Comparison of ENCODE assay signal across 18 mouse cellular contexts in the genomic region with DNA sequence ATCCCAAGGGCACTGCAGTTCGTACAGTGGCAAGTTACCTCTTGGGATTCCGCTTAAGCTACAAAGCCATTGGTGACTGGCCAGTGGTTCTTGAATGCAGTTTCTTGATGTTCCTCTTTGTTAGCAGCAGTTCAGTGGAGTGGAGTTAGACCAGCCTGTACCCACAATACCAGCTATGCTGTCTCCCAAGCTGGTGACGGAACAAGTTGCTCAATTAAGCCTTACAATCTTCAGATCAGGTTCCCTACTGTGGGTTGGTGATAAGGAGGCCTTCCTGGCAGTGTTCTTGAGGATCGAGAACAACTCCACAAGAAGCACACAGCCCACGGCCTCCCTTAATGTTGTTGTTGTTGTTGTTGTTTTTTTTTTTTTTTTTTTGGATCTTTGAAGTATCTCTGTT.
A peak's percentile ranks its signal among the peaks of the same experiment; 100 is the strongest.
DNase-seq lines count a peak whose midpoint lies in the region; ATAC-seq and TF ChIP-seq lines count a peak whose summit lies in the region.
"Had no signal": no experiment of that assay in that cellular context is flagged by ENCODE, and none has a peak within 500 bp of the region (broad histone marks: within the 10 kb centered on the region; RNA-seq: fewer than 3 reads in every experiment).

No protein-coding gene starts in this region.

- H3K4me2 ChIP-seq in liver, postnatal 0 days (ENCODE audit: low read depth, low read length), result no peak overlapping the region
- no peak overlapping the region for H3K4me2 ChIP-seq in intestine, postnatal 0 days (replicated peaks; ENCODE audit: low read depth)
- H3K4me2 ChIP-seq: hindbrain, embryonic 15.5 days; lung, embryonic 15.5 days; neural tube, embryonic 12.5 days had no signal

- H3K36me3 ChIP-seq in MEL (ENCODE audit: control insufficient read depth in 1 of 2, insufficient read depth in 2 of 2, low read length in 2 of 2), result peaks cover 7 to 22% of the 10 kb centered on the region in 2 experiments
- H3K36me3 ChIP-seq in liver, postnatal 0 days (replicated peaks; ENCODE audit: insufficient read depth, low read length), result peaks cover 8% of the 10 kb centered on the region; the same call in 1 of the 2 replicates
- H3K36me3 ChIP-seq in intestine, postnatal 0 days (ENCODE audit: control insufficient read depth, insufficient read depth), result peaks cover 14% of the 10 kb centered on the region; the same call in 1 of the 2 replicates
- H3K36me3 ChIP-seq: hindbrain, embryonic 15.5 days; lung, embryonic 15.5 days had no signal

- no peak overlapping the region for H3K4me3 ChIP-seq in MEL (ENCODE audit: control insufficient read depth in 1 of 2, insufficient read depth in 1 of 2, low read depth in 2 of 2, low read length in 2 of 2)
- H3K4me3 ChIP-seq in liver, postnatal 0 days (ENCODE audit: low read depth, low read length), result no peak overlapping the region
- no peak overlapping the region for H3K4me3 ChIP-seq in intestine, postnatal 0 days (ENCODE audit: low read depth, low read length)
- H3K4me3 ChIP-seq: hindbrain, embryonic 15.5 days; lung, embryonic 15.5 days; neural tube, embryonic 12.5 days had no signal

- DNase-seq in 416B (ENCODE audit: low read depth) (peak; percentile 93), MEL (ENCODE audit: low read depth, low spot score) (peak; percentile 66)
- DNase-seq in liver, postnatal 0 days, result no peak
- DNase-seq in cerebellum, postnatal 14 days, result no peak
- DNase-seq in frontal cortex, adult 2 months (ENCODE audit: extremely low spot score in 1 of 2, low spot score in 1 of 2), result no peak
- no peak for DNase-seq in right cerebral cortex, postnatal 10 days (ENCODE audit: low spot score in 2 of 2)
- DNase-seq: adrenal gland, postnatal 10 days; cerebellum, adult 9-11 months; heart, postnatal 10 days; right cerebral cortex, postnatal 4 days; thymus, postnatal 25 days had no signal

- no peak for TF ChIP-seq CTCF in MEL (IDR thresholded peaks at IDR 0.05 in 2 of 3, conservative IDR thresholded peaks at IDR 0.05 in 1 of 3; ENCODE audit: control insufficient read depth in 1 of 3, insufficient read depth in 1 of 3, low read depth in 2 of 3, low read length in 3 of 3, poor library complexity in 1 of 3, severe bottlenecking in 1 of 3)
- TF ChIP-seq CTCF in liver, postnatal 0 days (IDR thresholded peaks at IDR 0.05; ENCODE audit: low read depth), result no peak
- TF ChIP-seq CTCF in intestine, postnatal 0 days (IDR thresholded peaks at IDR 0.05; ENCODE audit: low read depth), result no peak

- H3K4me1 ChIP-seq in MEL (ENCODE audit: control insufficient read depth in 1 of 2, insufficient read depth in 2 of 2, low read length in 2 of 2), result peaks cover 6 to 12% of the 10 kb centered on the region in 2 experiments
- peaks cover 17% of the 10 kb centered on the region for H3K4me1 ChIP-seq in liver, postnatal 0 days (ENCODE audit: insufficient read depth)
- H3K4me1 ChIP-seq in intestine, postnatal 0 days (replicated peaks; ENCODE audit: control insufficient read depth, insufficient read depth, low read length), result no peaks in the 10 kb centered on the region

- TF ChIP-seq POLR2A in MEL (IDR thresholded peaks at IDR 0.05; ENCODE audit: control insufficient read depth in 1 of 2, insufficient read depth in 1 of 2, low read depth in 1 of 2, low read length in 2 of 2, poor library complexity in 1 of 2), result no peak

- peak overlapping the region; percentile 35; the same call in 1 of the 2 replicates for H3K27ac ChIP-seq in MEL (ENCODE audit: control insufficient read depth, low read depth, low read length)
- peak overlapping the region; percentile 57; the same call in 1 of the 2 replicates for H3K27ac ChIP-seq in liver, postnatal 0 days (ENCODE audit: low read depth)
- H3K27ac ChIP-seq in intestine, postnatal 0 days (ENCODE audit: low read depth, low read length), result no peak overlapping the region
- H3K27ac ChIP-seq: hindbrain, embryonic 15.5 days; lung, embryonic 15.5 days; neural tube, embryonic 12.5 days had no signal

- TF ChIP-seq RAD21 in MEL (IDR thresholded peaks at IDR 0.05; ENCODE audit: low read depth, low read length), result no peak

- H3K9me3 ChIP-seq in MEL (replicated peaks; ENCODE audit: insufficient read depth, low read length), result no peaks in the 10 kb centered on the region
- H3K9me3 ChIP-seq in liver, postnatal 0 days (ENCODE audit: low read length), result peaks cover 3% of the 10 kb centered on the region; the same call in 1 of the 2 replicates
- no peaks in the 10 kb centered on the region for H3K9me3 ChIP-seq in intestine, postnatal 0 days (ENCODE audit: control insufficient read depth)
- H3K9me3 ChIP-seq: hindbrain, embryonic 15.5 days; lung, embryonic 15.5 days had no signal

- H3K79me2 ChIP-seq in MEL (ENCODE audit: control insufficient read depth, insufficient read depth, low read length, poor library complexity), result peaks cover 2% of the 10 kb centered on the region; the same call in 1 of the 2 replicates

- no peaks in the 10 kb centered on the region for H3K27me3 ChIP-seq in MEL (ENCODE audit: control insufficient read depth in 1 of 2, insufficient read depth in 2 of 2, low read length in 2 of 2)
- no peaks in the 10 kb centered on the region for H3K27me3 ChIP-seq in liver, postnatal 0 days (ENCODE audit: insufficient read depth, low read length)
- no peaks in the 10 kb centered on the region for H3K27me3 ChIP-seq in intestine, postnatal 0 days (replicated peaks; ENCODE audit: control insufficient read depth, insufficient read depth, low read length)
- H3K27me3 ChIP-seq: hindbrain, embryonic 15.5 days; lung, embryonic 15.5 days; neural tube, embryonic 12.5 days had no signal

- peak; percentile 48 to 61; a peak in 3 of 4 replicates for TF ChIP-seq EP300 in MEL (IDR thresholded peaks at IDR 0.05; ENCODE audit: low read depth in 1 of 2, low read length in 2 of 2)
- TF ChIP-seq EP300 in liver, postnatal 0 days (IDR thresholded peaks at IDR 0.05; ENCODE audit: low read depth), result peak; percentile 36; the same call in 1 of the 2 replicates

- 57% methylated on average over 5 of the region's 5 CpGs for WGBS in liver, postnatal 0 days (ENCODE audit: insufficient replicate concordance)
- 82% methylated on average over 5 of the region's 5 CpGs for WGBS in intestine, postnatal 0 days

- 0 out of 2 replicates have a peak, but pooled peaks have one; percentile 32 for ATAC-seq in erythroblast, adult 5-6 weeks (replicated peaks; ENCODE audit: low FRiP score, poor library complexity, severe bottlenecking)
- peak; percentile 59 for ATAC-seq in liver, postnatal 0 days
- ATAC-seq in intestine, postnatal 0 days, result no peak
- ATAC-seq: forebrain, embryonic 14.5 days; intestine, embryonic 16.5 days had no signal

- H3K9ac ChIP-seq in MEL (ENCODE audit: control insufficient read depth, low read depth, low read length, poor library complexity, severe bottlenecking), result no peak overlapping the region
- H3K9ac ChIP-seq in liver, postnatal 0 days (replicated peaks), result no peak overlapping the region
- H3K9ac ChIP-seq in intestine, postnatal 0 days (ENCODE audit: low read depth, low read length), result no peak overlapping the region
- H3K9ac ChIP-seq: hindbrain, embryonic 15.5 days; lung, embryonic 15.5 days; neural tube, embryonic 12.5 days had no signal

TF ChIP-seq in MEL, 35 proteins besides CTCF, POLR2A, EP300 and RAD21:
- TF ChIP-seq GATA1 (IDR thresholded peaks at IDR 0.05; ENCODE audit: low read depth, low read length) (peak; percentile 79), ETS1 (IDR thresholded peaks at IDR 0.05; ENCODE audit: low read depth, low read length) (peak; percentile 68), ZNF384 (IDR thresholded peaks at IDR 0.05; ENCODE audit: low read depth, low read length) (peak; percentile 70), CHD1 (IDR thresholded peaks at IDR 0.05; ENCODE audit: low read depth, low read length) (no peak), TCF12 (IDR thresholded peaks at IDR 0.05; ENCODE audit: low read depth, low read length) (peak; percentile 67; the same call in 1 of the 2 replicates), GABPA (IDR thresholded peaks at IDR 0.05; ENCODE audit: low read depth, low read length) (no peak), TAL1 (IDR thresholded peaks at IDR 0.05; ENCODE audit: low read length) (peak; percentile 42), ELF1 (IDR thresholded peaks at IDR 0.05; ENCODE audit: low read depth, low read length) (no peak)

Comparison
In these comparisons a context has a peak if more than half of its experiments do, and no peak if none do; other contexts are left out.
1. DNase-seq: peak in 416B (single experiment) and MEL (single experiment); none in liver, postnatal 0 days (single experiment), cerebellum, postnatal 14 days (0 of 2), frontal cortex, adult 2 months (0 of 2) and right cerebral cortex, postnatal 10 days (0 of 2).